Mouse (Mus musculus): ENCODE measurements around the gene Rfx8.
"Not testable (repeated sequence)": the region's sequence is repeated elsewhere in the genome, so short reads cannot be mapped to it uniquely, and the experiment has no call there.

Gene Rfx8

DNA sequence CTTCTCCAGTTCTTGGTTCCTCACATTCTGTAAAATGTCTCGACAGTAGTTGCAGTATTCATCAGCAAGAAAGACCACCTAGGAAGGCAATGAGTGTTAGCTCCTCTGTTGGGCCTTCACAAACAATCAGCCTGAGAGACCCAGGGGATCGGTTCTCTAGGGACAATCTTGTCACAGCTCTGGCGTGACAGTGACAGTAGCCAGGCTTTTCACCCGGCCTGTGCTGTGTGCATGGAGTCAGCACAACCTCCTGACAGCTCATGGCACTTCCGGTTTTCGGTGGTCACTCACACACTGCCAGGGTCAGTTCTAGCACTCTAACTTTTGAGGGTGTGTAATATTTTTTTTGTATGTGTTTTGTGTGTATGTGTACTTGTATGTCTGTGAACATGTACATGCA is 32.2 kb downstream of the Rfx8 start:
- no peak for DNase-seq

DNA sequence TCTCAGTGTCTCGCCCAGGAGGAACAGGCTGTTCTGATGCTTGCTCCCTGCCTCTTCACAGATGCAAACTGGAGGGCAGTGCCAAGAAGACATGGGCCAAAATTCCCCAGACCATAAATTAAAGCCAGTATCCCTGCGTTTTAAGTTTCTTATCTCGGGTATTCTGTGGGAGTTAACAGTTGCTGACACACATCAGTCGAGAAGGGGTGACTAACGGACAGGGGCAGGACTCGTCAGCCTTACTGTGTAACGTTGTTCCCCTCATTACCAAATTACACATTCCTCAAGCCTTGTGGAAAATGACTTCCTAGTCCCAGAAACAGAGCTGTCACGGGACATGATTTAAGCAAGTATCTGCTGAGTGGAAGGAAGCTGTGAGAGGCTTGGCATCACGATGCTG is 33.5 kb downstream of the Rfx8 start:
- DNase-seq = no peak

DNA sequence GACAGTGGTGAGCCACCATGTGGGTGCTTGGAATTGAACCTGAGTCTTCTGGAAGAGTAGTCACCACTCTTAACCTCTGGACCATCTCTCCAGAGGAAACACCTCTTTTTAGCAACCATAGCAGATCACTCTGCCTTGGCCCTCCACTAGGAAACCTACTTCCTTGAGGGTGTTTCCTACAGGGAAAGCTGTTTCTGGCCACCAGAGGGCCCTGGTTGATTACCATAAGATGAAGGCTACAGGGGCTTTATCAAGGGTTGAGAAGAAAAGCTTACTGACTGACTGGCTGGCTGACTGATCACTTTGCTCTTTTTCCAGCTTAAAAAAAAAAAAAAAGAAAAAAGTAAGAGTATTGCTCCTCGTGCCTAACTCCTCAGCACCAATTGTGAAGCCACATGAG is 35.0 kb downstream of the Rfx8 start:
- DNase-seq = peak; percentile 38 to 57

DNA sequence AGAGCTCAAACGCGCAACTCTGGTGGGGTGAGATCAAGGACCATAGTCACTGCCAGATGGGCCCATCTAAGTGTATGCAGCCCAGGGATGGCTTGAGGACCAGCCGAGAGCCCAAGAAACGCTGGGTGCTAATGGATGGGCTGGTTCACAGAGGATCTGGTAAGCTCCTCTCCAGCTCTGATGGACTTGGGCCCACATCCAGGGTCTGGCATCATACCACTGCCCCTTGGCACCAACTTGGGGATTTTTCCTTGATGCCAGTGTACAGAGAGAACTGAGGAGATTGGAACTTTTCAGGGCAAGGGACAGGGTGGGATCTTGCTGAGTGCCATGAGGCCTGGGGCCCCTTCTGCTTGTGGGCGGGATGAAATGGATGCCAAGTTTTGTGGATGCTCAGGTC is 39.2 kb downstream of the Rfx8 start:
- DNase-seq = no peak

DNA sequence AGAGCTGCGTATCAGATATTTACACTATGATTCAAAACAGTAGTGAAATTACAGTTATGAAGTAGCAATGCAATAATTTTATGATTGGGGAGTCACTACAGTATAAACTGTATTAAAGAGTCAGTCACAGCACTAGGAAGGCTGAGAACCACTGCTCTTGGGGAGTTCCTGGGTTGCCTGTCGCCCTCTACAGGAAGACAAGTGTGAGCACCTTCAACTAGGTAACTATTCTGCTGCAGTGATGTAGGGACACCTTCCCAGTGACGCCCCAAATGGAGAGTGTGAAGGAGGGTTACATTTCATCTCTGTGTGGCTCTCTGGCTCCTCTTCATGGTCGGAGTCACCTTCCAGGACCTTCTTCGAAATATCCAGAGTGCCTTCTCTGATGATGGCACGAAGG is 40.3 kb downstream of the Rfx8 start:
- DNase-seq = no peak

DNA sequence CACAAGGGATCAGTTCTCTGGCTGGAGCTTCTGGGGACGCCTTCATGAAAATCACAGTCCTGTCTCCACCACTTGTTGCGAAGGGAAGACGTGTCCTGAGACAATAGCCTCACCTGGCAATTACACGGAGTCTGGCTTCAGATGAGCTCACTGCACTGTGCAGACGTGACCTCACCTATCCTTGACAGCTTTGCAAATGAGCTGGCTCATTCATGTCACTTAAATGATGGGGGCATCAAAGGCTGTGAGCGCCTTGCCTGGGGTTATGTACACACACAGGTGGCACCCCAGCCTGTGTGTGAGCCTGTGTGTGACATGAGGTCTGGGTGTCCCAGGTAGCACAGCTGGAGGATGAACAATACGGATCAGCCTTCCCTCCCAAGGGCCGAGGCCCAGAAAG is 41.9 kb downstream of the Rfx8 start:
- no peak for DNase-seq

DNA sequence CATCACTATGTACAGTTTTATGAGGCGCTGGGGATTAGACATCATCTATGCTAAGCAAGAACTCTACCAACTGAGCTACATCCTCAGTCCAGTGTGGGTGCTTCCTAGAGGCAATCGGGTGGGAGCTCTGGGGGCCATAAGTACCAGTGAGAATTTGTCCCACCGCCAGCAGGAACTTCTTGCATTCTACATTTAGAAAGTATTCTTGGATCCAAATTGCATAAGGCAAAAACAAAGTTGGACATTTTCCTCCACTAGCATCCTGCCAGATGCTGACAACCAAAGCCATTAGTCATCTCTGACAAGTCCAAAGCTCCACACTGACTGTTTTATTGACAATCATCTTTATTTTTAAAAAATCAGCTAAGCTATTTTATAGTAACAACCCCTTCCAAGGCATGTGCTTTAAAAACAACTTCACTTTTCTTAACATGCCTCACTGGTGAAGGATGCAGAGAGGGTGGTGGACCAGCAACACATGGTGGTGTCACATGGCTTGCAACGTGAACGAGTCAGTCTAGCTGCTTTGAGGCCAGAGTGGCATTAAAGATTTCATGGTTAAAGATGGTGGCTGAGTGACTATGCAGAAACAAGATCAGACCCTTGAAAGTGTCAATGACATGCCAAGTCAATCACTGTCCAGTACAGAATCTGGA is 44.4 kb downstream of the Rfx8 start:
- DNase-seq = no peak

DNA sequence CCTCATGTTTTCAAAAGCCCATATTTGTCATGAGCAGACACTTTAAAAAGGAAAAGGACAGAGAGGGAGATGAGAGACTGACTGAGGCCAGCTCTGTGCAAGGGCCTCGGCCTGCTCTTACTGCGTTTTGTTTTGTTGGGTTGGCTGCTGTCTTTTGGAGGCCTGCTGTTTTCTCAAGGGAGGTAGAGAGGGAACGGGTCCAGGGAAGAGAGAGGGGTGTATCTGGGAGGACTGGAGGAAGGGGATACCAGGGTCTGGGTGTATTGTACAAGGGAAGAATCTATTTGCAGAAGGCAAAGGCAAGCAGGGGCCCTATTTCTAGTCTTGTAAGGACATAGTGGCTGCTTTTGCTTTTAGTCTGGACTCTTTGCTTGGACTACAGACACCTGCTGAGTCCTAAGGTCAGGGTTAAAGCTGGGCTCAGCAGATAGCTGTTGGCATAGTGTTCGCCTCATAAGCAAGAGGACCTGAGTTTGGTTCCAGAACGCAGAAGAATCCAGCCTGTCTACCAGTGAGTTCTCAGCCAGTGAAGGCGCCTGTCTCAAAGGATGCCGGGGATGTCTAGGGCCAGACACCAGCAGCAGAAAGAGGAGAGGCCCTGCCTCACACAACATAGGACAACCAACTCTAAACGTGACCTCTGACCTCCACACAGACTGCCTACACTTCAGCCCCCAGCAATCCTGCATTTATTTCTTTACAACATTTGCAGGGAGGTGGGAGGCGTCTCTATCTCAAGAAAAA is 48.3 kb downstream of the Rfx8 start:
- no peak for DNase-seq

DNA sequence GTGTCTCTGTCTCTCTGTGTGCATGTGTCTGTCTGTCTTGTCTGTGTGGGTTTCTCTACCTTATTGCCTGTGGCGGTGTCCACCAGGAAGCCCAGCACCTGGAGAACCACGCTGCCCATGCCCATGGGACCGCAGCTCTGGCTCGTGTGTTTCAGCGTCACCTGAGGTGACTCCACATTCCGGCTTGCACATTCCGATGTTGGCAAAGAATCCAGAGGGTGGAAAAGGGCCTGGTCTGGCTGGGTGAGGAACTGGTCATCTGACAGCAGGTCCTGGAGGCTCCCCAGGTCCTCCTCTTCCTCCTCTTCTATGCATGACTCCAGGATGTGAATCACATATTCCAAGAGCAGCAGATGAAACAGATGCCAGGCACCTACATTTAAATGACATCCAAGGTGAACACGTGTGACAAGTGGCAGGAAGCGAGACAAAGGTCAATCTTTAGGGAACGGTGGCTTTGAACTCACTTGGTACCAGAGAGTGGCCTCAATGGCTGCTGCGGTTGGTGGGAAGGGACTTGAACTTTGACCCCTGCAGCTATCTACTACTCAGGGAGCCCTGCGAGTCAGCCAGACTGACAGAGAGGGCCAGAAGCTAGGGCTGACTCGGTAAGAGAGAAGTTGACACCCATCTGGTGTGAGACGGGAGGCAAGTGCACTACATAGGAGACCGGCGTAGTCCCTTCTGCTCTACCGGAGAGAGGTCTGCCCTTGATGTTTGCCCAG is 50.4 kb downstream of the Rfx8 start:
- DNase-seq = no peak

DNA sequence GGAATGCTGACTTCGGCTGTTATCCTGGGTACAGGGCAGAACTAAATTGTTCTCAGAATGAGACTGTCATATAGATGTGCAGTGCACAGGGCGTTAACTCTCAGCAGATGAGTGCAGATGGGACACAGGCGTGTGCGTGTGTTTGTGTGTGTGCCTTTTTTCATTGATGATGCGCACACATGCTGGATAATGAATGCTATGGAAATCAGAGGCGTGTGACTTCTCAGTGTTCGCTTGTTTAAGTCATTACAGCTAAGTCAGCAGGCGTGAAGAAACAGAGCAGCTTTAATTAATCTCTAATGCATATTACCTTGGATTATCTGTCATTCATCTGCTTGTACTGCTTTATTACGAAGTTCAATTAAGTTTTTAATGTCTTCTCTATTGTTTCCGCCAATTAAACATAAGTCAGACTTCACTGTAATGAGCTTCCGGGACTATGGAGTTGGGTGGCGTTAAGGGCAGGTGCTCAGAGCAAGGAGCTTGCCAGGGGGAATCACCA is 54.0 kb downstream of the Rfx8 start:
- no peak for DNase-seq

DNA sequence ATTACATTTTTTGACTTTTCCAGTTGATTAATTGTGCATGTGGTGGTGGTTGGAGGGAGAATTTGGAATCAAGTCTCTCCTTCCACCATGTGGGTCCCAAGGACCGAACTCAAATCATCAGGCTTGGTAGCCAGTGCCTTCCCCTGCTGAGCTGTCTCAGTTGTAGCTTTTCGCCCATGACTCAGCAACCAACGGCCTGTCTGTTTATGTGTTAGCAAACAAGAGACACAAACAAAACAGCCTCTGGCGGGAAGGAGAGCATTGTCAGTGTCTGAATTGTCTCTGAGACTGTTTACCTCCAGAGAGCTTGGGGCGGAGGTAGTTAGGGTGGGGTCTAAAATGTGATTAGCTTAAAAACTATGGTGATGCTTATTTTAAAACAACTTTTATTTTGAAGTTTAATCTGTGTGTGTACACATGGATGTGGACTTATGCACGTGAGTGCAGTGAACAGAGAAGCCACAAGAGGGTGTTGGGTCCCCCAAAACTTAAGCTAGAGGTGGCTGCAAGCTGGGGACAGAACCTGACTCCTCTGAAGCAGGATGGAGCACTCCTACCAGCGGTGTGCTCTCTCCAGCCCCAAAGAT is 56.7 kb downstream of the Rfx8 start:
- no peak for DNase-seq

DNA sequence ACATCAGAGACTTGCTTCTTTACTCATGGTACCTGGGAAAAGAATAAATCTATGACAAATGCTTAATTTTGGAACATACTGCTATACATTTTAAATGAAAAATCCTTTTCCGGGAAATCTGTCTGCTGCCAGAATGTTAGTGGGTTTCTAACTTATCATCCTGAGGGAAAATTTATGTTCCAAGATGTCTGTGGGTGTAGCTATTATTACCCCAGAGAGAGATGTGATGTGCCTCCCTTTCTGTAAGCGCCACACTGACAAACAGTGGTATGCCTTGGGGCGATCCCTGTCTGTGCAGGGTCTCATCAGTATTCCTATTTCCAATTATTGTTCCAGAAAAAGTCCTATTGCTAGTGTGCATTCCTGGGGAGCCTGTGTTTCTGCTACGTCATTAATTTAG is 57.7 kb downstream of the Rfx8 start:
- DNase-seq = no peak

DNA sequence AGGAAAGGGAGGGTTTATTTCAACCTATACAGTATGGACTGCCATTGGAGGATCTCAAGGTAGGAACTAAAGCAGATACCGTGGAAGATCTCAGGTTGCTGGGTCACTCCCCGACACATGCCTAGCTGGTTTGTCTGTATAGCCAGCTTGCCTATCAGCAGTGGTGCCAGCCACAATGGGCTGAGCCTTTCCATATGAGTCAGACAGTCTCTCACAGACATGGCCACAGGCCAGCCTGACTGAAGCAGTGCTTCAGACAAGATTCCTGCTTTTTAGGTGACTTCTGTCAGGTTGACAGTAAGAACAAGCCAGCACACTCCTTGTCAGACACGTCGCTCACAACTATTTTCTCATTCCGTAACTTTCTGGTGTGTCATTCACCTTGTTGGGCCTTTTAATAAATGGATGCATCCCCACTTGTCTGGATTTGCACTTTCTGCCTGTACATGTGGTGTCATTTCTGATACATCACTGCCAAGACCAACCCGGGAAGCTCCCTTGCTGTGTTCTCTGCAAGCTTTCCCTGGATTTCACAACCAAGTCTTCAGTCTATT is 63.7 kb downstream of the Rfx8 start:
- no peak for DNase-seq

DNA sequence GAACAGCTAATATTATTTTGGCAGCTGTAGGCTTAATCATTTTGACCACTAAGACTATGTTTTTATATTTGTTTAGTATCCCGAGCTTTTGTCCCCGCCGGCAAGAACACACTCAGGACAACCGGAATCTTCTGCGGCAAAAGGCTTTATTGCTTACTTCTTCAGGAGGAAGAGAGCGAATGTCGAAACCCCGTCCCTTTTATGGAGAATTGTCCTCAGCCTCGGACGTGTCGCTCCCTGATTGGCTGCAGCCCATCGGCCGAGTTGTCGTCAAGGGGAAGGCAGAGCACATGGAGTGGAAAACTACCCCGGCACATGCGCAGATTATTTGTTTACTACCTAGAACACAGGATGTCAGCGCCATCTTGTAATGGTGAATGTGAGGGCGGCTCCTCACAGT is 65.9 kb downstream of the Rfx8 start:
- DNase-seq = not testable (repeated sequence)

DNA sequence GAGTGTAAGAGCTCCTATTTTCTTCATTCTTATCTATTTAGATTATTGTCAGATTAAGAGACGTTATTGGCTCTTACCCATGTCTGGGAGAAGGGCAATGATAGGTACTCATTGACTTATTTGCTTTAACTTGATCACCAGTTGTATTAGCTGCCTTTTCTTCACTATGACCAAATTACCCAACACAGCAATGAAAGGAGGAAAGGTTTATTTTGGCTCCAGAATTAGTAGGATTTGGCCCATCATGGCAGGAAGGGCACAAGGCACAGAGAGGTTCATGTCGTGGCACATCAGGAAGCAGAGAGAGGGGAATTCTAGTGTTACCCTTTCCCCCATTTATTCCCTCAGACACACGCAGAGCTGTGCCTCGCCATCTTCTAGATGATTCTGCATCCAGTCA is 67.8 kb downstream of the Rfx8 start:
- DNase-seq = no peak

DNA sequence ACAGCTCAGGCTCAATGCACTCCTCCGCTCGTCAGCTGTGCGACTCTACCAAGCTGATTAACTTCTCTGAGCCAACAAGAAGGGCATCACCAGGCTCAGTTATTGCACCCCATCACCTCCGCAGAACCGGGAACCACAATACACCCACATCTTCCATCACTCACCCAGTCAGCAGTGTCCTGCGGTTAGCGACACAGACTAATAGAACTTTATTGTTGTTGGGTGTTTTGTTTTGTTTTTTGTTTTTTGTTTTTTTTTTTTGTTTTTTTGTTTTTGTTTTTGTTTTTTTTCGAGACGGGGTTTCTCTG is 69.6 kb downstream of the Rfx8 start, which contains the start of gene Creg2:
Gene Creg2, minus strand, starts transcription at position 234 of the 308 bp plus-strand sequence.
- no peak for DNase-seq

DNA sequence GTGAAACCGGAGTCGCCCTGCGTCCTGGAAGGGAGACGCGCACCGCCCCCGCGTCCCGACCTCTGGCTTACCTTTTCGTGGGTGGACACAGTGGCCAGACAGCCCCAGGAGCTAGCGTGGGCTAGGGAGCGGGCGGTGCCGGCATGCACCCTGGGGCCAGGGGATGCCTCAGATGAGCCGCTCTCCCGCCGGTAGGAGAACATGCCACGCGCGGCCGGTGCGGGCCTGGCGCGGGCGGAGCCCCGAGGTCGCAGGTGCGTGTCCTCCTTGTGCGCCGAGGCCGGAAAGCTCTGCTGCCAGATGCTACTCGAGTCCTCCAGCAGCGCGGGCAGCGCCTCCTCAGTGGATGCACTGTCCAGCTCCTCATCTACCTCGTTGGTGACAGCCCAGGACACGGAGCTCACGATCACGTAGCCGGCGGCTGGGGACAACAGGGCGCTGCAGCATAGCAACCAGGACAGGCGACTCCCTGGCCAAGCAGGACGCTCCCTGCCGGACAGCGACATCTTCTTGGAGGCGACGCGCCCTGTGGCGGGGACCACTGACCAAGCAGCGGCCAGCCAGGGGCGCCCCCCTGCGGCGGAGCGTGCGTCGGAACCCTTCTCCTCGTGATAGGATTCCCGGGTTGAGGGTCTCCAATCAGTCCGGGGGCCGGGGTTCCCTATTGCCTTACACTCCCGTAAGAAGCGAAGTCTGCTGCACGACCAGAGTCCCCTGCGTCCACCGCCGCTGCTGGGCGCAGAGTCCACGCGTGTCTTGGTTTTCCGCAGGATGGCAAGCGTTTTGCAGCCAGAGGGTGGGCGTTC is 70.2 kb downstream of the Rfx8 start:
- DNase-seq = no peak

DNA sequence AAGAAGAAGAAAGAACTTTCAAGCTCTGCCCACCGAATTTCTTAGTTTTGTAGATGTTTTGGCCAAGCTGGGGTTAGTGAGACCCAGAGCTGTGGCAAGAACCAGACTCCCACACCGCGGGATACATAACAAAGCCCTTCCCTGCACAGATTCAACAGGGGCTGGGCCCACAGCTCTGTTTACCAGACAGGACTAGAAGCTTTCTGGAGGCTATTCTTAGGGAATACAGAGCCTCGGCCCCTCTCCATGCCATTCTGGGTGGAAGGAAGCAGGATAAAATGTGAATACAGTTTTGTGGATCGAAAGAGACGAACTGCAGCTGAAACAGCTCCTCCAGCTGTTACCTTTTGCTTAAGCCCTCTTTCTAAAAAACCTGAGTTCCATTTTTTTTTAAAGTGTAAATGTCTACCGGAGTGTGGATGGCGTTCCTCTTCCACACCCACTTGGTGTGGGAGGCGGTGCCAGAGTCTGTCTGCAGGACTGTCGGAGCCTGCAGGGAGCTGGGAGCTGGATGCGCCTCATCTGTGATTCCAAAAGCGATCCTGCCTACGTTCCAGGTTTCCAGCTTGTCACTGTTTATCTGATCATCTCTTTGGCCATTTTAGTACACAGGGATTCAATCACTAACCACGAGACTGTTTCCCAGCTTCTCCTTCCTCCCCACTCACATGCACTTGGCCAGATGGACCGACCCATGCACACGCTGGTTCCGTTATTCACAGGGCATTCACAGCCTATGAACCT is 70.9 kb downstream of the Rfx8 start:
- DNase-seq = no peak

DNA sequence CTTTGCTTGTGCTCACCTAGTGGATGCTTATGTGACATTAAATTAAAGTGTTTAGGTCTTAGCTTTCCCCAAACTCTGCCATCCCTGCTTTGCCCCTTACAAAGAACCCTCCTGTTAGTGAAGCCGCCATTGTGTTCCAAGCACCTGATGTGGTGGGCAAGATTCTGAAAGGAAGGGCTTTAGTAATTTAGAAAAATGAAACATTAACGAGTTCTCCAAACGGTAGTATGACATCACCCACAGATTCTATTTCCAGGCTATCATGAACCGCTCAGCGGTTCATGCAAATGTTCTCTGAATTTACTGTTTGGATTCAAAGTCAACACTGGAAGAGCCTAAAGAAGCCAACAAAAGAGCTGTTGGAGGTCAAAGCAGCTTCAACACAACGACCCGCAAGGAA is 72.2 kb downstream of the Rfx8 start:
- DNase-seq = no peak

DNA sequence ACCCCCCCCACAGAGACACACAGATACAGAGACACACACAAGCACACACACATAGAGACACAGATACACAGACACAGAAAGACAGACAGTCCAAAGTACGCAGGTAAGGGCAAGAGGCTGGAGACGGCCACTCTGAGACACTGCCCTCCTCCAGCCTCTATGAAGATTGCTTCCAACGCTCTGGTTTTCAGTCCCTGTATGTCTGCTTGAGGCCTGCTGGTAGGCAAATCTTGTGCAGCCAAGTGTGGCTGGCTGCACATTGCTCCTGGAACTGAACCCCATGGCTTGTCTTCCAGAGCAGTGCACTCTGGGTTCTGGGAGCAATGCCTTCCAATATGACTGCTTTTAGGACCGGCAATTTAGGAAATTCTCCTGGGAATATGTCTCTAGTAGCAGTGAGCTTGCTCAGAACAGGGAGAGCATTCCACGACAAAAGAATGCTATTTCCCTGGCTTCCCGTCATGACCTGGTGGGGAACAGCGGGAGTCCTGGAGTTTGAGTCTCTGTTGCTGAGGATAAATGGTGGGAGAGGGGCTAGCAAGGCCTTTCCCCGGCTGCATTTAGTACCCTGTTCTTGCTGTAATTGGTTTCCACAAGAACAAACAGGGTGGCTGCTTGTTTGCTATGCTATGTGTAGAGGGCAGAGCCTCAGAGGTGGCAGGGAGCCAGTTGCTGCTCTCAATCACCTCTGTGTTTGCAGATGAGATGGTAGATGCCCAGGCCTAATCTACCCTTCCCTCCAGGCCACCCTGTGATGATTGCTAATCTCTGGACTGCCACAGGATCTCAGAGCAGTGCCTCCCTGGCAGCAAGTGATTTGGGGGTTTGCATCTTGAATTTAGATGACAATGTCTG is 74.7 kb downstream of the Rfx8 start:
- DNase-seq = no peak

DNA sequence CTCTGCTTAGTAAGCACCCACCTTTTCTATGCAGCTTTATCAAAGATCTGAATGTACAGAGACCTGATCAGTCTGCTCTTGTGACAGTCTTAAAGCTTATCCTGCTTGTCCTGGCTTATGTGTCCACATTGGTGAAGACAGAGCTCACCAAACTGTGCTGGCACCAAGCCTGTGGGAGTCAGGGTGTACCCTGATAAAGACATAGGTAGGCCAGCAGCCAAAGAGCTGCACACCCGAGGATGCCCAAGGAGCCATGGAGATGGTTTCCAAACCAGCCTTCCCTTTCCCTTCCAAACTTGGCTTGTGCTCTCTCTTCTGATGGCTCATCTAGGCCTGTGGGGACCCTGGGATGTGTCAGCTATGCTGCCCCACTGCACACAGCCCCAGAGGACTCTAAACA is 76.5 kb downstream of the Rfx8 start:
- DNase-seq = no peak

Measured in thymus, adult 18-20 months (tissue).